Mouse (Mus musculus) heart, postnatal 0 days (tissue): ENCODE results near the gene Cttnbp2. TPM values are rescaled to one million over a fixed set of nuclear protein-coding genes. Genes with fewer than 3 reads are reported as not detected.
"Not testable (repeated sequence)": the region's sequence is repeated elsewhere in the genome, so short reads cannot be mapped to it uniquely, and the experiment has no call there.

Experiments
- ATAC-seq: fragments of 200-750 bp; cut with Nextera tagmentation; 2 replicates; pipeline ENCODE4 v1.8.0; 2017; ENCODE audit warnings: low read depth, moderate number of reproducible peaks, moderate library complexity; ENCODE audit not compliant: insufficient read depth
- DNase-seq: peaks from one replicate; pipeline ENCODE4 v3.0.0-alpha.2; 2016; ENCODE audit warnings: low spot score
- H3K27ac ChIP-seq: fragments of 300-500 bp; sonication (generic); 2 replicates; pipeline ENCODE4 v1.5.1; 2014; ENCODE audit warnings: low read depth, mild to moderate bottlenecking
- H3K27me3 ChIP-seq: fragments of 300-500 bp; sonication (generic); 2 replicates; pipeline ENCODE4 v1.6.1; 2014; ENCODE audit warnings: low read length, mixed read lengths; ENCODE audit not compliant: control insufficient read depth, insufficient read depth
- H3K36me3 ChIP-seq: fragments of 300-500 bp; sonication (generic); replicated peaks from 2 replicates; pipeline ENCODE4 v1.6.1; 2014; ENCODE audit warnings: low read length, mixed read lengths; ENCODE audit not compliant: control insufficient read depth, insufficient read depth
- H3K4me1 ChIP-seq: fragments of 300-500 bp; sonication (generic); 2 replicates; pipeline ENCODE4 v1.6.1; 2014; ENCODE audit warnings: antibody characterized with exemption; ENCODE audit not compliant: control insufficient read depth, insufficient read depth
- H3K4me2 ChIP-seq: fragments of 300-500 bp; sonication (generic); 2 replicates; pipeline ENCODE4 v1.6.1; 2014; ENCODE audit warnings: low read depth, mild to moderate bottlenecking, low read length, moderate library complexity
- H3K4me3 ChIP-seq: fragments of 300-500 bp; sonication (generic); 2 replicates; pipeline ENCODE4 v1.5.1; 2014; ENCODE audit warnings: low read depth, low read length
- H3K9ac ChIP-seq: fragments of 300-500 bp; sonication (generic); replicated peaks from 2 replicates; pipeline ENCODE4 v1.6.1; 2014; ENCODE audit warnings: low read depth, low read length, mixed read lengths
- H3K9me3 ChIP-seq: fragments of 300-500 bp; sonication (generic); replicated peaks from 2 replicates; pipeline ENCODE4 v1.6.1; 2016; ENCODE audit warnings: low read length; ENCODE audit not compliant: control insufficient read depth
- CTCF ChIP-seq: IDR thresholded peaks from 2 replicates; pipeline ENCODE4 v1.5.1; 2016; ENCODE audit warnings: antibody characterized with exemption, control low read depth, low read depth
- EP300 ChIP-seq: IDR thresholded peaks from 2 replicates; pipeline ENCODE4 v1.6.1; 2016; ENCODE audit warnings: antibody characterized with exemption, low read depth
- WGBS: fragments of 180-500 bp; shearing (Covaris S2); extraction: QIAGEN DNeasy Blood & Tissue Kit; methylation state at CpG from one replicate; pipeline ENCODE4 v1.1.7; 2014; 5-methylcytosine and 5-hydroxymethylcytosine counted together
- polyA plus RNA-seq: library from polyadenylated mRNA; unstranded; fragments of >200 nt; fragmentation: Nextera tagmentation; extraction: Ambion mirVana; gene quantifications from 2 replicates; pipeline ENCODE4 v1.2.1, GENCODE M21; 2015
- total RNA-seq: library from RNA; depleted of rRNA; stranded (reverse); fragments of >200 nt; gene quantifications from 2 replicates; pipeline ENCODE4 v1.2.3, GENCODE M21; 2014; ENCODE audit warnings: low replicate concordance

Cttnbp2 gene
- total and polyA plus RNA-seq, 2 experiments from 2014 or later = 0.69 to 2.3 TPM

DNA sequence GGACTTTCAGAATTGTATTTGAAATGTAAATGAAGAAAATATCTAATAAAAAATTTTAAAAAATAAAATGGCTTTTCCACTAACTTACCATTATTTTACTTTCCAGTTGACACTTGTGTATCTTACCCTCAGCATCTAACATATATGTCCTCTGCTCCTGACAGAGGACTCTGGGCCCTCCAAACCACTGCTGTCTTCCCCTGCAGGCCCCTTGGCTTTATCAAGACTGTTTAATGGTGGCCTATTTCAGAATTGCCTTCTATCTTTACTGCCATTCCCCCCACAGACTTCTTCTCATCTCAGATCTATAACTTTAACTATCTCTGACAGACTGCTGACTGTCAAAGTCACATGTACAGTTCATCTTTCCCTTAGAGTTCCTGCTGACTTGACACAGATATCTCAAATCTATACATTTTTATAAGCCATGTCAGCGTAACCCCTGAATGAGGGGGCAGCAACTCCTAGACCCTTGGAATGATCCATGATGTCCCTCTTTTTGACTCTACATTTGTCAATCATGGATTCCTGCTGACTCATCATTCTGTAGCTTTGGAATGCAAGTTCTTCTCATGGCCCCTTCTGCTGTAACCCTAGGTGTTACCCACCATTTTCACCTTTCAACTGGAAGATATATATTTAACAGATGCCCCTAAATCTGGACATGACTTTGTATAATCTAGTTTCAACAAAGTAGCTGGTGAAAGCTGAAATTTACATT, 103.0 kb downstream of the Cttnbp2 start:
- Histone ChIP-seq H3K36me3 (no peaks in the 10 kb centered on the region), H3K9me3 (no peaks in the 10 kb centered on the region), H3K9ac (no peak overlapping the region), H3K4me3 (no peak overlapping the region), H3K4me2 (no peak overlapping the region), H3K27ac (no peak overlapping the region), H3K4me1 (no peaks in the 10 kb centered on the region), H3K27me3 (no peaks in the 10 kb centered on the region)
- 94% methylated on average over 1 of the region's 1 CpGs for WGBS
- ATAC-seq (no peak), DNase-seq (no peak)
- no peak for TF ChIP-seq EP300
- TF ChIP-seq CTCF = no peak

DNA sequence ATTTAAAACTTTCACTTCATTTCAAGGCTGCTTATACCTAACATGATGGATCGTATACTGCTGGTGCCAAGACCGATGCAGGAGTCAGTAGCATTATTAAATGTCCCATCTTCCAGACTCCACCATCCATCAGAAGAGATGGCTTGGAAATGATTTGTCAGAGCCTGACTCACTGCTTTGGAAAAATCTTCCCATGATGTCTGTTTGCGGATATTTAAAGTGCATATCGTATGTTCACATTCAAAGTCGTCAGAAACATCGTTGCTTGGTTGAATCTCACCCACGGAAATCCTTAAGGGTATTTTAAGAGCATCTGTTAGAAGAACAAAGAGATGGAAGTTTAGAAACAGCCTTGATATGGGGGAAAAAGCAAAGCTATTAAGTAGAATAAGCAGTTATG, 106.2 kb downstream of the Cttnbp2 start:
- DNase-seq (no peak), ATAC-seq (no peak)
- Histone ChIP-seq H3K4me3 (no peak overlapping the region), H3K9me3 (no peaks in the 10 kb centered on the region), H3K4me2 (no peak overlapping the region), H3K4me1 (no peaks in the 10 kb centered on the region), H3K27me3 (no peaks in the 10 kb centered on the region), H3K9ac (no peak overlapping the region), H3K36me3 (no peaks in the 10 kb centered on the region), H3K27ac (no peak overlapping the region)
- 89% methylated on average over 7 of the region's 7 CpGs for WGBS
- TF ChIP-seq EP300 = no peak
- no peak for TF ChIP-seq CTCF

DNA sequence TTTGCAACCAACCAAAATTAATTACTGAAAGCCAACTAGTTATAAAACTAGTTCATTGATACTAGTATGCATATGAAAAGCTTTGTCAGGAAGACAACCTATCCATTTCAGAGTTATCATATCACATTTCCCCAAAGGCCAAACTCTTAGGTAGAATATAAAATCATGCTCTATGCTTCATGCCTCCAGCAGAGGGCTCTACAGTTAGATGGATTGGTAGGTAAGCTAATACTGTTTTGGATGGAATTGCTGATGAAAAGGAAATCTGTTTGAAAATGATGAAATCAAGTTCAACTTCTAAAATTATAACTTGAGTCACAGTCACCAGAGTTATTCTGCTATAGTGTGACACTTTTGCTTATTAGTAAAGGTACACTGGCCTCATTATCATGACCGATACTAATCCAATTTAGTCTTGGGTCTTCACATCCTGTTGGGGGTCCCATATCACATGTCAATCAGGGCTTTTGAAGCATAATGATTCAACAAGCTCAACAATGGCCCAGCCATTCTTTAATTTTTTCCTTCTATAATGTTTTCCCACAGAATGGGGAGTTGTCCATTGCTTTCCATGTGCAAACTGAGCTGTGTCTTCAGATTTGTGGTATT, 113.5 kb downstream of the Cttnbp2 start:
- H3K27ac ChIP-seq = no peak overlapping the region
- peak; percentile 72 for TF ChIP-seq CTCF
- no peak for TF ChIP-seq EP300
- H3K9ac ChIP-seq = no peak overlapping the region
- DNase-seq (peak; percentile 36), ATAC-seq (no peak)
- H3K4me1 ChIP-seq = no peaks in the 10 kb centered on the region
- H3K4me2 ChIP-seq = no peak overlapping the region
- H3K27me3 ChIP-seq = no peaks in the 10 kb centered on the region
- WGBS = 96% methylated on average over 1 of the region's 1 CpGs
- H3K4me3 ChIP-seq = no peak overlapping the region
- H3K36me3 ChIP-seq = no peaks in the 10 kb centered on the region
- H3K9me3 ChIP-seq = no peaks in the 10 kb centered on the region

DNA sequence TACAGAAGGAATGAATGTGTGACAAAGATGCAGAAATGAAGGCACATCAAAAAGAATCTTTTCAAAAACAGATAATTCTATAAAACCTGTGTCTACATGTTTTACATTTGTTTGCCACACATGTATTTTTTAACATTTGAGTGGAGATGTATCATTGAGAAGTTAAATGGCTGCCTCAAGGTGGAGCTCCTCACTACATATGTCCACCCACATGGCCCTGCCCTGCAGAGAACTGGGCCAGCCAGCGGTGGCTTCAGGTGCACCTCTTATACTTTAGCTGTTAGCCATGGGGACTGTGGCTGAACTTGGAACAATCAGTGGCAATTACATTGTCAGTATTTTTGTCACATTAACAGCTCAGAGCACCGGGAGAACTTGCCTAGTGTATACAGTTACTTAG, 133.3 kb downstream of the Cttnbp2 start:
- H3K9ac ChIP-seq = no peak overlapping the region
- no peaks in the 10 kb centered on the region for H3K4me1 ChIP-seq
- DNase-seq = no peak
- H3K9me3 ChIP-seq = no peaks in the 10 kb centered on the region
- H3K27me3 ChIP-seq = no peaks in the 10 kb centered on the region
- H3K4me3 ChIP-seq = no peak overlapping the region
- TF ChIP-seq EP300 (no peak), CTCF (no peak)
- H3K27ac ChIP-seq = no peak overlapping the region
- H3K36me3 ChIP-seq = no peaks in the 10 kb centered on the region
- ATAC-seq = no peak
- H3K4me2 ChIP-seq = no peak overlapping the region
- 73% methylated on average over 2 of the region's 2 CpGs for WGBS

DNA sequence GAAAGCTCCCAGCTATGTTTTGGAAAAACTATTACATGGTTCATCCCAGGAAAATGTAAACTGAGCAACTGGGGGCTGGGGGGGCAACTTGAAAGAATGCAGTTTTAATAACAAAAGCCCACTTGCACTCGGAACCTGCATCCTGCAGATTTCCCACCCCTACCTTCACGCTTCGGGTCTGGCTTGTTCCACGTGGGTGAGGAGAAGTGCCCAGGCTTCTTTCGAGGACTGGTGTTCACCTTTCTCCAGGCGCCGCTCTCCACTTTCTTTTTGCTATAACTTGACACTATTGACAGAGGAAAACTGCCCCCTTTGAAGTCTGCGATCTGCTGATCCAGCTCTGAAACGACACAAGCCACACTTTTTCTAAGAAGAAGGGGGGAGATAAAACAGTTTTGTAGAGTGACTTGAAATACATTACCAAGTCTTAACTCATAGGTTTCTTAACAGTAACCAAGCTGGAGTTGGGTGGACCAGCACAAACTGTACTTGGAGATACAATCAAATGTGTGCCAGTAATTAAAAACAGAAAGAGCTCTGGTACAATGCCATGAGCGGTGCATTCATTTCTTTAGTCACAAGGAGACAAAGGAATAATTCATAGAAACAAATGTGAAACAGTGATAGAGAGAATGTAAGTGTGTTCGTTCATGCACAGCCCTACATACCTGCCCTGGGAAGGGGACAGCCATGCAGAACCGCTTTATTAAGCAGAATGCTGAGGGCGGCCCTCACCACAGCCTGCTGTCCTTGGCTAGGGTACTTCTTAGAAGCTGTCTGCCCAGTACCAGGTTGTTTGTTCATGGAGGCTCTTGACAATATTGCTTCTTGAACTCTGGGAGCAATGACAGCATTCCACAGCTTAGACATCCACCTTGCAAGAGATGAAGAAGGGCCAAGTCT, 134.1 kb downstream of the Cttnbp2 start:
- Histone ChIP-seq H3K27me3 (no peaks in the 10 kb centered on the region), H3K27ac (no peak overlapping the region), H3K4me2 (no peak overlapping the region), H3K9me3 (no peaks in the 10 kb centered on the region), H3K36me3 (no peaks in the 10 kb centered on the region), H3K9ac (no peak overlapping the region), H3K4me3 (no peak overlapping the region), H3K4me1 (no peaks in the 10 kb centered on the region)
- 81% methylated on average over 13 of the region's 13 CpGs for WGBS
- DNase-seq (no peak), ATAC-seq (no peak)
- no peak for TF ChIP-seq EP300

DNA sequence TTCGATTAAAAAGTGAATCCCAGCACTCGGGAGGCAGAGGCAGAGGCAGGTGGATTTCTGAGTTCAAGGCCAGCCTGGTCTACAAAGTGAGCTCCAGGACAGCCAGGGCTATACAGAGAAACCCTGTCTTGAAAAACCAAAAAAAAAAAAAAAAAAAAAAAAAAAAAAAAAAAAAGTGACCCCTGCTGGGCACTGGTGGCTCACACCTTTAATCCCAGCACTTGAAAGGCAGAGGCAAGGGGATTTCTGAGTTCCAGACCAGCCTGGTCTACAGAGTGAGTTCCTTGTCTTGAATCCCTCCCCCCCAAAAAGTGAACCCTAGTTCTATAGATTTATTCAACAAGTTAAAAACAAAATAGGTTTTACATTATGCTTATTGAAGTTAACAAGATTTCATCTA, 136.9 kb downstream of the Cttnbp2 start:
- WGBS = 82% methylated on average over 2 of the region's 2 CpGs

More for the DNA sequence above, 136.9 kb downstream of the Cttnbp2 start:
- H3K4me3 ChIP-seq, H3K27ac ChIP-seq, ATAC-seq, H3K27me3 ChIP-seq, H3K36me3 ChIP-seq, DNase-seq, H3K4me2 ChIP-seq, H3K9me3 ChIP-seq, H3K9ac ChIP-seq, H3K4me1 ChIP-seq: not testable (repeated sequence)
